Mouse (Mus musculus): Measurements from ENCODE around the gene Nlk. TPM values are rescaled to one million over a fixed set of nuclear protein-coding genes. Genes with fewer than 3 reads are reported as not detected.

Nlk gene
- total and polyA plus RNA-seq, 2 experiments, result 4.8 to 7.5 TPM

DNA sequence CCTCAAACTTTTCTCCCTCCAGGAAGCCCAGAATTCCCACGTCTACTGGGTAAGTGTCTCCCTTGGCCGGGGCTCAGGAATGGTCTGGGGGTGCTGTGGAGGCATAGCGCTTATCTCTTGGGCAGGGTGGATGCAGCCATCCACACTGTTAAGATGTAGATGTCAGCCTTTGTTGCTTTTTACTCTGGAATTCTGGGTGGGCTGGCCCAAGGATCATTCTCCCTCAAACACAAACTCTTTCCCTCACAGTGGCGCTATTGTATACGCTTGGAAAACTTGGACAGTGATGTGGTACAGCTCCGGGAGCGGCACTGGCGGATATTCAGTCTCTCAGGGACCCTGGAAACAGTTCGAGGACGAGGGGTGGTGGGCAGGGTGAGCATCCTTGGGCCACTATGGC, 178.2 kb downstream of the Nlk start:
- no peak overlapping the region for H3K27ac ChIP-seq (replicated peaks; ENCODE audit: insufficient read depth, low read depth, low read length)
- H3K4me3 ChIP-seq (ENCODE audit: insufficient read depth, low read depth, low read length), result no peak overlapping the region
- no peak for DNase-seq (ENCODE audit: extremely low read depth, low read depth, low spot score)
- no peaks in the 10 kb centered on the region for H3K4me1 ChIP-seq (ENCODE audit: control insufficient read depth, insufficient read depth, low read length)
- H3K79me2 ChIP-seq (ENCODE audit: control insufficient read depth, insufficient read depth, low read length), result no peaks in the 10 kb centered on the region
- TF ChIP-seq POLR2A (IDR thresholded peaks at IDR 0.05; ENCODE audit: extremely low read depth, insufficient read depth, low read length), result no peak
- TF ChIP-seq CTCF (IDR thresholded peaks at IDR 0.05; ENCODE audit: low read depth, low read length), result no peak
- no peaks in the 10 kb centered on the region for H3K27me3 ChIP-seq (ENCODE audit: control insufficient read depth, insufficient read depth, low read length)
- H3K9ac ChIP-seq (ENCODE audit: low read depth, low read length), result no peak overlapping the region
- WGBS, result 91% methylated on average over 10 of the region's 10 CpGs
- H3K36me3 ChIP-seq (ENCODE audit: control insufficient read depth, insufficient read depth, low read length), result peaks cover 70% of the 10 kb centered on the region

Other genes starting within 250 kb of the Nlk start
- gene Slc46a1, start 231.7 kb downstream of the Nlk start, total RNA-seq (2014; rRNA removed), result 36.2 and 38.0 TPM in 2 replicates
- 133 and 146 TPM in 2 replicates for gene Slc46a1, start 231.7 kb downstream of the Nlk start, polyA plus RNA-seq (2012; rRNA removed)
- 0.09 and 0.34 TPM in 2 replicates for gene Sarm1, start 199.6 kb downstream of the Nlk start, total RNA-seq (2014; rRNA removed)
- 0.21 and 0.24 TPM in 2 replicates for gene Sarm1, start 199.6 kb downstream of the Nlk start, polyA plus RNA-seq (2012; rRNA removed)
- 2,089 and 2,597 TPM in 2 replicates for gene Vtn, start 198.3 kb downstream of the Nlk start, total RNA-seq (2014; rRNA removed)
- gene Vtn, start 198.3 kb downstream of the Nlk start, polyA plus RNA-seq (2012; rRNA removed), result 3,152 and 3,193 TPM in 2 replicates
- 0.34 and 0.37 TPM in 2 replicates for gene Sebox, start 193.9 kb downstream of the Nlk start, total RNA-seq (2014; rRNA removed)
- gene Sebox, start 193.9 kb downstream of the Nlk start, polyA plus RNA-seq (2012; rRNA removed), result 0.36 and 0.91 TPM in 2 replicates
- gene Tmem199, start 185.2 kb downstream of the Nlk start, total RNA-seq (2014; rRNA removed), result 7.7 and 10.8 TPM in 2 replicates
- gene Tmem199, start 185.2 kb downstream of the Nlk start, polyA plus RNA-seq (2012; rRNA removed), result 5.9 and 6.1 TPM in 2 replicates
- gene Poldip2, start 185.2 kb downstream of the Nlk start, total RNA-seq (2014; rRNA removed), result 63.5 and 67.5 TPM in 2 replicates
- 77.6 and 80.9 TPM in 2 replicates for gene Poldip2, start 185.2 kb downstream of the Nlk start, polyA plus RNA-seq (2012; rRNA removed)
- 11.5 and 14.4 TPM in 2 replicates for gene Tnfaip1, start 161.0 kb downstream of the Nlk start, total RNA-seq (2014; rRNA removed)
- gene Tnfaip1, start 161.0 kb downstream of the Nlk start, polyA plus RNA-seq (2012; rRNA removed), result 13.9 and 16.7 TPM in 2 replicates
- 107 and 120 TPM in 2 replicates for gene Ift20, start 161.0 kb downstream of the Nlk start, total RNA-seq (2014; rRNA removed)
- gene Ift20, start 161.0 kb downstream of the Nlk start, polyA plus RNA-seq (2012; rRNA removed), result 80.7 and 84.2 TPM in 2 replicates
- 102 and 123 TPM in 2 replicates for gene Tmem97, start 146.6 kb downstream of the Nlk start, total RNA-seq (2014; rRNA removed)
- 76.5 and 91.6 TPM in 2 replicates for gene Tmem97, start 146.6 kb downstream of the Nlk start, polyA plus RNA-seq (2012; rRNA removed)
- gene Ccnq, start 54.4 kb upstream of the Nlk start, total RNA-seq (2014; rRNA removed), result 13.4 and 14.1 TPM in 2 replicates
- gene Ccnq, start 54.4 kb upstream of the Nlk start, polyA plus RNA-seq (2012; rRNA removed), result 23.4 and 27.9 TPM in 2 replicates
- 17.7 and 20.6 TPM in 2 replicates for gene Lyrm9, start 129.2 kb upstream of the Nlk start, total RNA-seq (2014; rRNA removed)
- 13.6 and 15.2 TPM in 2 replicates for gene Lyrm9, start 129.2 kb upstream of the Nlk start, polyA plus RNA-seq (2012; rRNA removed)
- under 0.01 and 0.13 TPM in 2 replicates for gene Nos2, start 223.4 kb upstream of the Nlk start, total RNA-seq (2014; rRNA removed)
- gene Nos2, start 223.4 kb upstream of the Nlk start, polyA plus RNA-seq (2012; rRNA removed), result 0.02 and 0.06 TPM in 2 replicates

Measured in liver, adult 2 months (tissue).